Mouse (Mus musculus): ENCODE data around the gene Fam129b. TPM values are rescaled to one million over a fixed set of nuclear protein-coding genes. Genes with fewer than 3 reads are reported as not detected.

The Fam129b gene
- polyA plus RNA-seq (2015; fragmentation: Nextera tagmentation; extraction: Ambion mirVana), result 54.4 and 56.2 TPM in 2 replicates

GRCm38 (mm10) chr2:32875675-32876489 lies at the start of gene Fam129b:
Gene Fam129b (plus strand): TSS chr2:32876114.
- Histone ChIP-seq H3K4me1 (ENCODE audit: insufficient read depth, low read length) (peaks cover 63% of the 10 kb centered on the region), H3K36me3 (ENCODE audit: insufficient read depth, low read length) (no peaks in the 10 kb centered on the region), H3K27me3 (ENCODE audit: insufficient read depth, low read length) (no peaks in the 10 kb centered on the region), H3K4me2 (replicated peaks; ENCODE audit: low read depth, low read length) (peak within 1 kb of the TSS; percentile 98), H3K9ac (replicated peaks; ENCODE audit: low read length) (peak within 1 kb of the TSS; percentile 92), H3K4me3 (ENCODE audit: low read length) (peak within 1 kb of the TSS; percentile 87), H3K27ac (ENCODE audit: low read length) (peak within 1 kb of the TSS; percentile 95), H3K9me3 (ENCODE audit: low read length) (no peaks in the 10 kb centered on the region)
- under 1% methylated on average over 66 of the region's 68 CpGs for WGBS
- peak; percentile 88 for ATAC-seq (ENCODE audit: low FRiP score, low TSS enrichment)

GRCm38 (mm10) chr2:32828979-32829676 lies 46.8 kb upstream of the Fam129b start:
- H3K4me2 ChIP-seq (replicated peaks; ENCODE audit: low read depth, low read length), result no peak overlapping the region
- no peak overlapping the region for H3K27ac ChIP-seq (ENCODE audit: low read length)
- no peak for ATAC-seq (ENCODE audit: low FRiP score, low TSS enrichment)
- no peaks in the 10 kb centered on the region for H3K36me3 ChIP-seq (ENCODE audit: insufficient read depth, low read length)
- H3K4me3 ChIP-seq (ENCODE audit: low read length), result no peak overlapping the region
- no peak overlapping the region for H3K9ac ChIP-seq (replicated peaks; ENCODE audit: low read length)
- 83% methylated on average over 11 of the region's 11 CpGs for WGBS
- no peaks in the 10 kb centered on the region for H3K27me3 ChIP-seq (ENCODE audit: insufficient read depth, low read length)
- H3K4me1 ChIP-seq (ENCODE audit: insufficient read depth, low read length), result peaks cover 11% of the 10 kb centered on the region
- no peaks in the 10 kb centered on the region for H3K9me3 ChIP-seq (ENCODE audit: low read length)

GRCm38 (mm10) chr2:32834496-32834895 lies 41.4 kb upstream of the Fam129b start:
- H3K27me3 ChIP-seq (ENCODE audit: insufficient read depth, low read length), result no peaks in the 10 kb centered on the region
- H3K27ac ChIP-seq (ENCODE audit: low read length), result peak overlapping the region; percentile 91
- peak overlapping the region; percentile 17 for H3K4me2 ChIP-seq (replicated peaks; ENCODE audit: low read depth, low read length)
- H3K9me3 ChIP-seq (ENCODE audit: low read length), result no peaks in the 10 kb centered on the region
- peak overlapping the region; percentile 39; the same call in 1 of the 2 replicates for H3K9ac ChIP-seq (replicated peaks; ENCODE audit: low read length)
- H3K36me3 ChIP-seq (ENCODE audit: insufficient read depth, low read length), result no peaks in the 10 kb centered on the region
- WGBS, result 48% methylated on average over 7 of the region's 7 CpGs
- H3K4me3 ChIP-seq (ENCODE audit: low read length), result no peak overlapping the region
- H3K4me1 ChIP-seq (ENCODE audit: insufficient read depth, low read length), result peaks cover 24% of the 10 kb centered on the region
- ATAC-seq (ENCODE audit: low FRiP score, low TSS enrichment), result 0 out of 2 replicates have a peak, but pooled peaks have one; percentile 46

- Histone ChIP-seq H3K36me3 (ENCODE audit: insufficient read depth, low read length) (no peaks in the 10 kb centered on the region), H3K27ac (ENCODE audit: low read length) (no peak overlapping the region), H3K9me3 (ENCODE audit: low read length) (no peaks in the 10 kb centered on the region), H3K4me3 (ENCODE audit: low read length) (no peak overlapping the region), H3K9ac (replicated peaks; ENCODE audit: low read length) (no peak overlapping the region), H3K27me3 (ENCODE audit: insufficient read depth, low read length) (no peaks in the 10 kb centered on the region), H3K4me2 (replicated peaks; ENCODE audit: low read depth, low read length) (no peak overlapping the region), H3K4me1 (ENCODE audit: insufficient read depth, low read length) (peaks cover 24% of the 10 kb centered on the region)
- ATAC-seq (ENCODE audit: low FRiP score, low TSS enrichment), result no peak
Observed at GRCm38 (mm10) chr2:32835588-32835987, 40.3 kb upstream of the Fam129b start.

GRCm38 (mm10) chr2:32838147-32838884 lies 37.6 kb upstream of the Fam129b start:
- no peak overlapping the region for H3K9ac ChIP-seq (replicated peaks; ENCODE audit: low read length)
- peaks cover 24% of the 10 kb centered on the region for H3K4me1 ChIP-seq (ENCODE audit: insufficient read depth, low read length)
- no peak overlapping the region for H3K27ac ChIP-seq (ENCODE audit: low read length)
- WGBS, result 62% methylated on average over 9 of the region's 9 CpGs
- no peaks in the 10 kb centered on the region for H3K27me3 ChIP-seq (ENCODE audit: insufficient read depth, low read length)
- no peak overlapping the region for H3K4me3 ChIP-seq (ENCODE audit: low read length)
- H3K36me3 ChIP-seq (ENCODE audit: insufficient read depth, low read length), result no peaks in the 10 kb centered on the region
- H3K9me3 ChIP-seq (ENCODE audit: low read length), result no peaks in the 10 kb centered on the region
- no peak for ATAC-seq (ENCODE audit: low FRiP score, low TSS enrichment)
- no peak overlapping the region for H3K4me2 ChIP-seq (replicated peaks; ENCODE audit: low read depth, low read length)

DNA sequence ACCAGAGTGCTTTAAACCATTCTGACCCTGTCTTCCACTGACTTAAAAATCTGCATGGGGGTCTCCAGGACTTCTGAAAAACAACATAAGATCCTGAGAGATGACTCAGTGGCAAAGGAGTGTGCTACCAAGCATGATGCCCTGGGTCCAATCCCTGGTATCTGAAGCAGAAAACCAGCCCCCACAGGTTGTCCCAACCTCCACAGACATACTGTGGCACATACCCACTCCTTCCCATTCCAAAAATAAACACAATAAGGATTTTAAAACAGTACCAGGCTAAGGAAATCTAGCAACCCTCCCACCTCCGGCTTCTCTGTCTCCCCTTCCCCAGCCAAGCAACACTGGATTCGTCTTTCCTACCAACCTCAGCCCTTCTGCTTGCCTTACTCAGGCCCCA lies 36.7 kb upstream of the Fam129b start:
- Histone ChIP-seq H3K9me3 (ENCODE audit: low read length) (no peaks in the 10 kb centered on the region), H3K4me1 (ENCODE audit: insufficient read depth, low read length) (peaks cover 16% of the 10 kb centered on the region), H3K36me3 (ENCODE audit: insufficient read depth, low read length) (no peaks in the 10 kb centered on the region), H3K27ac (ENCODE audit: low read length) (no peak overlapping the region), H3K9ac (replicated peaks; ENCODE audit: low read length) (no peak overlapping the region; the same call in 1 of the 2 replicates), H3K4me3 (ENCODE audit: low read length) (no peak overlapping the region), H3K27me3 (ENCODE audit: insufficient read depth, low read length) (no peaks in the 10 kb centered on the region), H3K4me2 (replicated peaks; ENCODE audit: low read depth, low read length) (no peak overlapping the region)
- WGBS, result 76% methylated on average over 2 of the region's 2 CpGs
- ATAC-seq (ENCODE audit: low FRiP score, low TSS enrichment), result no peak

- WGBS, result 49% methylated on average over 5 of the region's 5 CpGs
- no peak overlapping the region for H3K4me2 ChIP-seq (replicated peaks; ENCODE audit: low read depth, low read length)
- no peak overlapping the region for H3K27ac ChIP-seq (ENCODE audit: low read length)
- H3K36me3 ChIP-seq (ENCODE audit: insufficient read depth, low read length), result no peaks in the 10 kb centered on the region
- H3K4me3 ChIP-seq (ENCODE audit: low read length), result no peak overlapping the region
- ATAC-seq (ENCODE audit: low FRiP score, low TSS enrichment), result no peak
- H3K4me1 ChIP-seq (ENCODE audit: insufficient read depth, low read length), result peaks cover 7% of the 10 kb centered on the region; the same call in 1 of the 2 replicates
- peaks cover 3% of the 10 kb centered on the region; the same call in 1 of the 2 replicates for H3K27me3 ChIP-seq (ENCODE audit: insufficient read depth, low read length)
- H3K9me3 ChIP-seq (ENCODE audit: low read length), result no peaks in the 10 kb centered on the region
- H3K9ac ChIP-seq (replicated peaks; ENCODE audit: low read length), result no peak overlapping the region
Observed at GRCm38 (mm10) chr2:32841099-32841498, 34.8 kb upstream of the Fam129b start.

DNA sequence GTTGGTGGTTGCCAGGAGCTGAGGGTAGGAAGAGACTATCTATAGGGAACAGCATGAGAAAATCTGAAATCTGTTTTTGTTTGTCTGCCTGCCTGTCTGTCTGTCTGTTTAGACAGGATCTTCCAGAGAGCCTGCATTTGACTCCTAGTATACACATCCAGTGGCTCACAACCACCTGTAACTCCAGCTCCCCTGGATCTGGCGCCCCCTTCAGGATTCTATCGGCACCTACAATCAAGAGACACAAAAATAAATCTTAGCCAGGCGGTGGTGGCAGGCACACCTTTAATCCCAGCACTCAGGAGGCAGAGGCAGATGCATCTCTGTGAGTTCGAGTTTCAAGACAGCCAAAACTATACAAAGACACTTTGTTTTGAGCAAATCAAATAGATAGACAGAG lies 33.4 kb upstream of the Fam129b start:
- H3K9me3 ChIP-seq (ENCODE audit: low read length), result no peaks in the 10 kb centered on the region

DNA sequence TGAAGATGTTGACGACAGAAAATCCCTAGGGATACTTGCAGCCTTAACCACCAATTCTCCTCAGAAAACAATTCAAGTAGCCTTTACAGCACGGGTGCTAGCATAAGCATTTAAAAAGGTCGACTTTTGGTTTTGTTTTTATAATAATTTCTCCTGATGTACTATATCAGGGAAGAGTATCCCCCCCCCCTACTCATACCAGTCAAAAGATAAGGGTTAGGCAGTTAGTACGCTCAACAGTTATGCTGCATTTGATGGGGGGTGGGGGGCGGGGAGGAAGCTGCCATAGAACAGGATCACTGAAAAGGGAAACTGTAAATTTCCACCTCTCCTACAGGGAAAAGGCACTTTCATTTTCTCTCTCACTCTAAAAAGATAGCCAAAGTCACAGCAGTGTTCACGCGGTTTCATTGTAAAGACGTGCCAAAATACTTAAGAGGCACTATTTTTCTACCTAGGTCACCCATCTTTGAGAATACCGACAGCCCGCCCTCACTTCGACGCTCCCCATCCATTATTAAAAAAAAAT lies 30.3 kb upstream of the Fam129b start:
- H3K4me3 ChIP-seq (ENCODE audit: low read length), result peak overlapping the region; percentile 77
- 5% methylated on average over 12 of the region's 12 CpGs for WGBS
- H3K36me3 ChIP-seq (ENCODE audit: insufficient read depth, low read length), result no peaks in the 10 kb centered on the region
- peak overlapping the region; percentile 76 for H3K9ac ChIP-seq (replicated peaks; ENCODE audit: low read length)
- H3K27me3 ChIP-seq (ENCODE audit: insufficient read depth, low read length), result peaks cover 3% of the 10 kb centered on the region; the same call in 1 of the 2 replicates
- H3K4me2 ChIP-seq (replicated peaks; ENCODE audit: low read depth, low read length), result peak overlapping the region; percentile 92
- H3K9me3 ChIP-seq (ENCODE audit: low read length), result no peaks in the 10 kb centered on the region
- 0 out of 2 replicates have a peak, but pooled peaks cover 3% of the 10 kb centered on the region for H3K4me1 ChIP-seq (ENCODE audit: insufficient read depth, low read length)
- no peak for ATAC-seq (ENCODE audit: low FRiP score, low TSS enrichment)
- H3K27ac ChIP-seq (ENCODE audit: low read length), result peak overlapping the region; percentile 81

More for the DNA sequence above, 33.4 kb upstream of the Fam129b start:
- Histone ChIP-seq H3K36me3 (ENCODE audit: insufficient read depth, low read length) (no peaks in the 10 kb centered on the region), H3K27ac (ENCODE audit: low read length) (no peak overlapping the region), H3K4me3 (ENCODE audit: low read length) (no peak overlapping the region), H3K4me1 (ENCODE audit: insufficient read depth, low read length) (peaks cover 11% of the 10 kb centered on the region; the same call in 1 of the 2 replicates), H3K27me3 (ENCODE audit: insufficient read depth, low read length) (peaks cover 3% of the 10 kb centered on the region; the same call in 1 of the 2 replicates), H3K9ac (replicated peaks; ENCODE audit: low read length) (no peak overlapping the region), H3K4me2 (replicated peaks; ENCODE audit: low read depth, low read length) (no peak overlapping the region)
- no peak for ATAC-seq (ENCODE audit: low FRiP score, low TSS enrichment)
- WGBS, result 53% methylated on average over 4 of the region's 4 CpGs

All from kidney, embryonic 16.5 days (tissue).